Mouse (Mus musculus): ENCODE measurements around the gene Ovol3.
A peak's percentile ranks its signal among the peaks of the same experiment; 100 is the strongest.

DNA sequence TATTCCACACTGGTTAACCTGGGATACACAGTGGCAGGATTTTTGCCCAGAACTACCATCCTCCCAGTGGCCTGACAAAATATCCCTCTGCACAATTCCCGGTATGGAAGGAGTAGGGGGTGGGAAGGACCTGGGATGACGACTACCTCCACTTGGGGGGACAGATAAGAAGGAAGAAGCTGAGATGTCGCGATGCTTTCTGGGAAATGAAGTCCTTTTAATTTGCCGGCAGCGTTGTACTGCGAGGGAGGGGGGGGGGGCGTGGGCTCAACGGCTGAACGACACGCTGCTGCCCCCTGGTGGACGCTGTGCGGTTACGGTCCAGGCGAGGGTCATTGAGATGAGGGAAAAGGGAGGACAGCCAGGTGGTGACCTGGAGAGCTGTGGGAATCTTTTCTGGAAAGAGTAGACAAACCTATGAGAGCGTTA lies 18.8 kb downstream of the Ovol3 start:
- TF ChIP-seq POLR2A (IDR thresholded peaks at IDR 0.05; ENCODE audit: insufficient read depth, low read depth, low read length) (no peak), CTCF (IDR thresholded peaks at IDR 0.05; ENCODE audit: insufficient read depth, low read depth, low read length) (peak; percentile 76; the same call in 1 of the 2 replicates)

Measured in olfactory bulb, adult 2 months (tissue).